Mouse (Mus musculus): ENCODE data around the gene Gm16434. TPM values are rescaled to one million over a fixed set of nuclear protein-coding genes. Genes with fewer than 3 reads are reported as not detected.
"Not testable (repeated sequence)": the region's sequence is repeated elsewhere in the genome, so short reads cannot be mapped to it uniquely, and the experiment has no call there.

Gm16434 gene
- not detected for total RNA-seq (2021)
- long read RNA-seq, experiment 1, result 0 reads
- long read RNA-seq, experiment 2, result 0 reads

GRCm38 (mm10) chr14:7194440-7194839 lies at the start of gene Gm16434:
Gm16434 (minus strand) TSS chr14:7194540.
- intact Hi-C loops (cut with DNase I; ENCODE audit: low total_unique reads); DNase-seq: not testable (repeated sequence)

- intact Hi-C loops (cut with DNase I; ENCODE audit: low total_unique reads); DNase-seq: not testable (repeated sequence)
Measured at GRCm38 (mm10) chr14:7243498-7243897, 49.2 kb upstream of the Gm16434 start.

- DNase-seq, result peak; percentile 5
- intact Hi-C loops (cut with DNase I; ENCODE audit: low total_unique reads), result not testable (repeated sequence)
Measured at GRCm38 (mm10) chr14:7200070-7200469, 5.7 kb upstream of the Gm16434 start.

GRCm38 (mm10) chr14:7174483-7174971 lies 19.8 kb downstream of the Gm16434 start, which contains the start of gene Gm3512:
Gm3512 (minus strand) TSS chr14:7174533.
- intact Hi-C loops (cut with DNase I; ENCODE audit: low total_unique reads); DNase-seq: not testable (repeated sequence)

Other genes starting within 250 kb of the Gm16434 start
- not detected for gene Gm6356, start 220.7 kb downstream of the Gm16434 start, total RNA-seq (2021)
- gene Gm10406, start 167.1 kb downstream of the Gm16434 start, total RNA-seq (2021), result under 1 TPM in 1 of 2 experiments, not detected in 1; 0.25 TPM
- gene Gm3685, start 149.6 kb downstream of the Gm16434 start, total RNA-seq (2021), result not detected
- gene Gm3696, start 93.9 kb downstream of the Gm16434 start, total RNA-seq (2021), result under 1 TPM in 1 of 2 experiments, not detected in 1; 0.64 TPM
- gene Gm6676, start 69.1 kb downstream of the Gm16434 start, total RNA-seq (2021), result not detected
- gene Gm3512, start 20.0 kb downstream of the Gm16434 start, total RNA-seq (2021), result under 1 TPM in 1 of 2 experiments, not detected in 1; 0.18 TPM
- gene Gm3727, start 70.2 kb upstream of the Gm16434 start, total RNA-seq (2021), result not detected
- gene Gm3739, start 120.5 kb upstream of the Gm16434 start, total RNA-seq (2021), result under 1 TPM in 1 of 2 experiments, not detected in 1; 0.21 TPM
- not detected for gene Gm5797, start 137.9 kb upstream of the Gm16434 start, total RNA-seq (2021)
- not detected for gene Gm8374, start 170.6 kb upstream of the Gm16434 start, total RNA-seq (2021)

Measured in gastrocnemius, postnatal 14 days (tissue).